Comparison of ENCODE assay signal across 1 mouse cellular context in genomic region chr8:84979599-84980421, GRCm38 (mm10).
A peak's percentile ranks its signal among the peaks of the same experiment; 100 is the strongest.
TF ChIP-seq lines count a peak whose summit lies in the region.

No protein-coding gene starts in this region.

TF ChIP-seq in CH12.LX, 34 proteins besides CTCF, POLR2A, EP300 and RAD21:
- TF ChIP-seq BHLHE40 (IDR thresholded peaks at IDR 0.05; ENCODE audit: low read depth, low read length) (peak; percentile 41; the same call in 1 of the 2 replicates), POLR2AphosphoS2 (IDR thresholded peaks at IDR 0.05; ENCODE audit: low read depth, low read length) (no peak), IRF4 (IDR thresholded peaks at IDR 0.05; ENCODE audit: low read depth, low read length) (peak; percentile 64; the same call in 1 of the 2 replicates), ZNF384 (IDR thresholded peaks at IDR 0.05; ENCODE audit: low read depth, low read length) (no peak), CHD2 (IDR thresholded peaks at IDR 0.05; ENCODE audit: low read length) (peak; percentile 84), KAT2A (IDR thresholded peaks at IDR 0.05; ENCODE audit: insufficient replicate concordance, low read length) (0 out of 2 replicates have a peak, but pooled peaks have one; percentile 25), NELFE (IDR thresholded peaks at IDR 0.05; ENCODE audit: low read depth, low read length) (0 out of 2 replicates have a peak, but pooled peaks have one; percentile 12), NRF1 (IDR thresholded peaks at IDR 0.05; ENCODE audit: low read depth, low read length) (0 out of 2 replicates have a peak, but pooled peaks have one; percentile 11), JUND (conservative IDR thresholded peaks at IDR 0.05; ENCODE audit: low read depth, low read length) (no peak), MXI1 (IDR thresholded peaks at IDR 0.05; ENCODE audit: low read depth, low read length) (peak; percentile 94), ZKSCAN1 (IDR thresholded peaks at IDR 0.05; ENCODE audit: borderline replicate concordance, low read depth, low read length) (no peak), SIN3A (IDR thresholded peaks at IDR 0.05; ENCODE audit: low read length) (peak; percentile 88), ELF1 (IDR thresholded peaks at IDR 0.05; ENCODE audit: low read depth, low read length) (peak; percentile 68), MEF2A (IDR thresholded peaks at IDR 0.05; ENCODE audit: borderline replicate concordance, low read depth, low read length) (peak; percentile 49; the same call in 1 of the 2 replicates), HCFC1 (IDR thresholded peaks at IDR 0.05; ENCODE audit: low read depth, low read length) (peak; percentile 57), TBP (conservative IDR thresholded peaks at IDR 0.05; ENCODE audit: low read depth, low read length) (peak; percentile 60), ETS1 (conservative IDR thresholded peaks at IDR 0.05; ENCODE audit: low read depth, low read length) (peak; percentile 43), TCF12 (IDR thresholded peaks at IDR 0.05; ENCODE audit: low read depth, low read length) (peak; percentile 43; the same call in 1 of the 2 replicates), JUN (IDR thresholded peaks at IDR 0.05; ENCODE audit: insufficient read depth, low read depth, low read length) (no peak), RCOR1 (conservative IDR thresholded peaks at IDR 0.05; ENCODE audit: low read depth, low read length) (0 out of 2 replicates have a peak, but pooled peaks have one; percentile 55), MAZ (IDR thresholded peaks at IDR 0.05; ENCODE audit: low read depth, low read length) (peak; percentile 89), CHD1 (IDR thresholded peaks at IDR 0.05; ENCODE audit: low read depth, low read length) (peak; percentile 99), MYC (IDR thresholded peaks at IDR 0.05; ENCODE audit: low read depth, low read length) (no peak)
